In the genomic region with DNA sequence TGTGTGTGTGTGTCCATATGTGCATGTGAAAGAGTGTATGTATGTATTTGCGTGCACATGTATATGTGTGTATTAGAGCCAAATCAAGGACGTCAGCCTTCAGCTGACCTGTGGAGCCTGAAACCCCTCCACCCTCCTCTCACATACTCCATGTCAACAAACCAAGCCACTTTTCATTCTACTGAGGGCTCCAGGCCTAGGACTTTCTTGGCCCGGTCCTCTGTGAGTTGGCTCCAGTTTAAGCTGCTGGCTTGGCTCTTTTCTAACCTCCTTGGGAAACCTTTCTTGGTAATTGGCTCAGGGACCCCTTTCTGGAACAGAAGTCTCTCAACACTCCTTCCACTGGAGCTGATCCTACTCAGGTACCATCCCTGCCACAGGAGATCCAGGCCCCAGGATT, we compare ENCODE assay signal across 27 mouse cellular contexts. TPM values are rescaled to one million over a fixed set of nuclear protein-coding genes. Genes with fewer than 3 reads are reported as not detected.
DNase-seq lines count a peak whose midpoint lies in the region; ATAC-seq and TF ChIP-seq lines count a peak whose summit lies in the region.
"Had no signal": no experiment of that assay in that cellular context is flagged by ENCODE, and none has a peak within 500 bp of the region (broad histone marks: within the 10 kb centered on the region; RNA-seq: fewer than 3 reads in every experiment).

No protein-coding gene starts in this region.

- no peak overlapping the region for H3K9ac ChIP-seq in midbrain, postnatal 0 days (replicated peaks; ENCODE audit: low read length, poor library complexity, severe bottlenecking)
- H3K9ac ChIP-seq: heart, embryonic 13.5 days; liver, embryonic 13.5 days; lung, embryonic 14.5 days had no signal

- no peak for TF ChIP-seq CTCF in layer of hippocampus, adult 2 months (conservative IDR thresholded peaks at IDR 0.05)
- TF ChIP-seq CTCF in midbrain, postnatal 0 days (IDR thresholded peaks at IDR 0.05), result no peak

- H3K27me3 ChIP-seq in midbrain, postnatal 0 days (ENCODE audit: insufficient read depth, low read length), result no peaks in the 10 kb centered on the region
- H3K27me3 ChIP-seq in midbrain, embryonic 10.5 days (ENCODE audit: low read depth, poor library complexity, severe bottlenecking), result no peaks in the 10 kb centered on the region
- H3K27me3 ChIP-seq: CH12.LX; heart, embryonic 13.5 days; liver, embryonic 13.5 days; Patski had no signal

- peak; percentile 32; the same call in 1 of the 2 replicates for ATAC-seq in frontal cortex, adult (ENCODE audit: low TSS enrichment)
- peak; percentile 32; the same call in 1 of the 2 replicates for ATAC-seq in midbrain, postnatal 0 days (ENCODE audit: low FRiP score)
- ATAC-seq: forebrain, embryonic 16.5 days; Patski had no signal

- H3K4me2 ChIP-seq in midbrain, postnatal 0 days (ENCODE audit: low read depth, low read length, poor library complexity, severe bottlenecking), result no peak overlapping the region
- H3K4me2 ChIP-seq: heart, embryonic 13.5 days; liver, embryonic 13.5 days; lung, embryonic 14.5 days had no signal

- no peaks in the 10 kb centered on the region for H3K4me1 ChIP-seq in midbrain, postnatal 0 days (ENCODE audit: insufficient read depth, low read length)
- H3K4me1 ChIP-seq in midbrain, embryonic 10.5 days, result peaks cover 8% of the 10 kb centered on the region; the same call in 1 of the 2 replicates
- H3K4me1 ChIP-seq: heart, embryonic 13.5 days; liver, embryonic 13.5 days had no signal

- H3K9me3 ChIP-seq in midbrain, postnatal 0 days (ENCODE audit: low read length), result no peaks in the 10 kb centered on the region
- H3K9me3 ChIP-seq in midbrain, embryonic 10.5 days (replicated peaks), result no peaks in the 10 kb centered on the region; the same call in 1 of the 2 replicates
- H3K9me3 ChIP-seq: liver, embryonic 13.5 days had no signal

- H3K4me3 ChIP-seq in layer of hippocampus, adult 2 months, result no peak overlapping the region
- H3K4me3 ChIP-seq in midbrain, postnatal 0 days (ENCODE audit: low read depth, low read length), result no peak overlapping the region
- H3K4me3 ChIP-seq in midbrain, embryonic 10.5 days, result no peak overlapping the region
- H3K4me3 ChIP-seq: heart, adult 2 months; heart, embryonic 13.5 days; left cerebral cortex, adult 2 months; liver, embryonic 13.5 days had no signal

- no peak for DNase-seq in frontal cortex, postnatal 25 days (ENCODE audit: low spot score in 2 of 2)
- peak in 1 of 2 experiments; percentile 51 for DNase-seq in layer of hippocampus, adult 2 months (ENCODE audit: low spot score in 2 of 2)
- DNase-seq in layer of hippocampus, adult 8-10 months (ENCODE audit: low spot score in 2 of 2), result no peak
- peak; percentile 54 for DNase-seq in midbrain, postnatal 0 days (ENCODE audit: low spot score)
- DNase-seq in midbrain, embryonic 10.5 days (ENCODE audit: low spot score), result no peak
- DNase-seq in urinary bladder, adult 18-20 months (ENCODE audit: low spot score in 2 of 2), result no peak
- DNase-seq: adrenal gland, adult 8-10 months; B cell, adult 2 months; cerebellum, adult 18-20 months; cerebellum, postnatal 36 days; gastrocnemius, postnatal 36 days; heart, adult 2 months; heart, postnatal 14 days; kidney, adult 11 months; kidney, postnatal 4 days; liver, embryonic 13.5 days; lung, embryonic 14.5 days; right cerebral cortex, postnatal 14 days had no signal

- peak overlapping the region; percentile 79 for H3K27ac ChIP-seq in layer of hippocampus, adult 2 months
- H3K27ac ChIP-seq in midbrain, postnatal 0 days (ENCODE audit: low read depth, low read length), result no peak overlapping the region
- H3K27ac ChIP-seq in midbrain, embryonic 10.5 days (replicated peaks), result no peak overlapping the region
- H3K27ac ChIP-seq: heart, adult 2 months; heart, embryonic 13.5 days; left cerebral cortex, adult 2 months; liver, embryonic 13.5 days; macrophage; stomach, postnatal 0 days had no signal

- H3K36me3 ChIP-seq in midbrain, postnatal 0 days (ENCODE audit: insufficient read depth, low read length), result peaks cover 57% of the 10 kb centered on the region
- peaks cover 100% of the 10 kb centered on the region for H3K36me3 ChIP-seq in midbrain, embryonic 10.5 days
- H3K36me3 ChIP-seq: G1E; heart, embryonic 13.5 days; liver, embryonic 13.5 days had no signal

- 90% methylated on average over 3 of the region's 3 CpGs for WGBS in midbrain, postnatal 0 days
- WGBS in midbrain, embryonic 10.5 days, result 94% methylated on average over 3 of the region's 3 CpGs

RNA-seq across cellular contexts. Expression of a gene that starts 40.0 kb away (rescaled TPM):
- 1 to 10 TPM; 8.2 to 8.6 TPM for total RNA-seq in layer of hippocampus, adult 2 months (2021)
- total RNA-seq in layer of hippocampus, adult 8-10 months (2022), result 1 to 10 TPM; 7.4 to 8.9 (median 8.1) TPM
- total RNA-seq in midbrain, postnatal 0 days (2014; rRNA removed), result 6.4 and 9.2 TPM in 2 replicates
- 12.1 and 13.5 TPM in 2 replicates for polyA plus RNA-seq in midbrain, postnatal 0 days (2015; fragmentation: Nextera tagmentation; extraction: Ambion mirVana)
- polyA plus RNA-seq in midbrain, embryonic 10.5 days (2016; fragmentation: Nextera tagmentation; extraction: Ambion mirVana), result 50.0 and 54.2 TPM in 2 replicates
